Mouse (Mus musculus): ENCODE data around the gene Rsph9. TPM values are rescaled to one million over a fixed set of nuclear protein-coding genes. Genes with fewer than 3 reads are reported as not detected.

Gene Rsph9
- total RNA-seq, 2 experiments from 2014 or later: 24.6 to 28.4 TPM

DNA sequence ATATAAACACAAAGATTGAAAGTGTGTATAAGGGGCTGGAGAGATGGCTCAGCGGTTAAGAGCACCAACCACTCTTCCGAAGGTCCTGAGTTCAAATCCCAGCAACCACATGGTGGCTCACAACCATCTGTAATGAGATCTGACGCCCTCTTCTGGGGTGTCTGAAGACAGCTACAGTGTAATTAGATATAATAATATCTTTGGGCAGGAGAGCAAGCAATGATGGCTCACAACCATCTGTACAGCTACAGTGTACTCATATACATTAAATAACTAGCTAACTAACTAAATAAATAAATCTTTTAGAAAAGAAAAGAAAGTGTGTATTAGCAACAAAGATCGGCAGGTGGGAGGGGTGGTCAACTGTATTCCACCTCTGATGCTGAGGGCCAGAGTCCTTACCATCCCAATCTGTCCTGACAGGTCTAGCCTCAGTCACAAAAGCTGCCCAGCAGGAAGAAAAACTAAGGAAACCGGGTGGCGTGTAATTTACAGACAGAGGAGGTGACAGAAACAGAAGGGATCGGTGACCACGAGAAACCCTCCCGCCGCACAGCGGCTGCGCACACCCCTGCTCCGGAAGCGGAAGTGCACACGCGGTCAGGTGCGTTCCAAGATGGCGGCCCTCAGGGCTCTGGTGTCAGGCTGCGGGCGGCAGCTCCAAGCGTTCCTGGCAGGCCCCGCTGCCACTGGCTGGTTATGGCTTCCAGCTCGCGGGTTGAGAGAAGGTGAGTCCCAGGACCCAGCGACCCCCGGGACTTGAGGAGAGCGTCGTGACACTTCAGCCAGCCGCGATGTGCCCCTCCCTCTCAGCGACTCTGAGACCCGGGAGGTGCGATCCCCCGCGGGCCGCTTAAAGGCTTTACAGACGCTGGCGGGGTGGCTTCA, 33.4 kb downstream of the Rsph9 start, which contains the start of gene Mrps18a:
TSS of gene Mrps18a (plus strand) at position 585 of the 888 bp plus-strand sequence.
- peak; percentile 75 to 81 for DNase-seq (ENCODE audit: extremely low spot score in 1 of 2, low spot score in 1 of 2)

DNA sequence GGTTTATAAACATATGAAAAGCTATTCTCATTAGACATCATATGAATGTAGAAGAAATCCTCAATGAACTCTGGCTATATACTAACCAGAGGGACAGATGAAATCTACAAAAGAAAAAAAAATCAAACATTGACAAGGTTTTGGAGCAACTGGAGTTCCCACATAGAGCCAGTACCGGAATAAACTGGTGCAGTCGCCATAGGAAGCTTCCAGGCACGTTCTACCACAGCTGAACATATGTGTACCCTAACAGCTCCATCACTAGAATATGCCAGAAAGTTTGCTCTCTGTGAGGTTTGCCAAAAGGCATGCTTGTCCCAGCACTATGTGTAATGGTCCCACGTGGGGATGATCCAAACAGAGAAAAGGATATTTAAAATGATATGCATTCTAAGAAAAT, 35.7 kb downstream of the Rsph9 start:
- no peak for DNase-seq (ENCODE audit: extremely low spot score in 1 of 2, low spot score in 1 of 2)

DNA sequence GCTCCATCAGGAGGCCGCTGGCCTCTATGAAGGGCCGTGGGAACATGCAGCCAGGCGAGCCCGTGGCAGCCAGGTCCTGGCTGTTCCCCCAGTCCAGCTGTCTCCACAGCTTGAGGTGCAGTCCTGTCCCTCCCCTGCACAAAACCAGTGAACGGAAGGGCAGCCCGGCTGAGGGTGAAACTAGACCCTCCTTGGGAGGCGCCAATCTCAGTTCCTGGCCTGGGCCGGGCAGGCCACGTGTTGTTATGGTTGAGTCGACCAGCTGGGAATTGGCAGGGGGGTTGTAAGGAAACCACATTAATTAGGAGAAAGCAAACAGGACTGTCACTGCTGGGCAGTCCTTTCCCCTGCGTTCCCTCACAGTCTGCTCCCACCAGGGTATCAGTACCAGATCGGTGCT, 39.5 kb downstream of the Rsph9 start:
- DNase-seq (ENCODE audit: extremely low spot score in 1 of 2, low spot score in 1 of 2): no peak

DNA sequence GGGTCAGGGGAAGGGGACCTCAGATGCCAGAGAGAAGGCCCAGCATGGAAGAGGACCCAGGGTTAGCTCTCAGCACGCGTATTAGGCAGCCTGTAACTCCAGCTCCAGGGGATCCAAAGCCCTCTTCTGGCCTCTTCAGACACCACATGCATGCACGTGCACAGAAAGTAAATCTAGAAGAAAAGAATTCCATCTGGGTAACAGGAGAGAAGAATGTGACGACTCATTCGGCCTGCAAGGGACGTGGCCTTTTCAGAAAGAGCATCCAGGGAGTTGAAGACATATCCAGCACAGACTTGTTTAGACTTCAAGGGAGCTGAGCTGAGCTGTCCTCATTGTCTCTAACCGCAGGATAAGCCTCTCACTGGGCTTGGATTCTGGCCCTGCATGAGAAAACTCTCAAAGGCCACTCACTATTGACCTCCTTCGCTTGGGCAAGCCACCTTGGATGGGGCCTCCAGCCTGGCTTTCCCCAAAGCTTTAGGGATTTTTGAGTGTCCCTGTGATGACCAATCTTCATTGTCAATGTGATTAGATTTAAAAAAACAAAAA, 41.3 kb downstream of the Rsph9 start:
- DNase-seq (ENCODE audit: extremely low spot score in 1 of 2, low spot score in 1 of 2): no peak

DNA sequence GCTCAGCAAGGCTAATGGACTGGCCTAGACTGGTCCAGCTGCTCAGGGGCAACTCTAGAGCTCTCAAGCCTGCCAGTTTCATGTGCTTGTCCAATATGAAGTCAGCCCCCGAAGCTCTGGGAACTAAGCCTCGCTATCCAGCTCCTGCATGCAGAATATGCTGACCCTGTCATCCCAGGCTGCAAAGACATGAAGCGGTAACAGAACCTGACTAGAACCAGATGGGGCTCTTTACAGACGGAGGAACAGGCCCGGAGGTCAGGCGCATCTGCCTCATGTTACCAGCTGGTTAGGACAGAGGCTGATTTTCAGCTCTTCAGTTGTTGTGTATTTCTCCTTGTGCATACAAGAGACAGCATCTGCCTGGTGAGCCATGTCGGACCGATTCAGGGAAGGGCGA, 42.1 kb downstream of the Rsph9 start:
- DNase-seq (ENCODE audit: extremely low spot score in 1 of 2, low spot score in 1 of 2): no peak

DNA sequence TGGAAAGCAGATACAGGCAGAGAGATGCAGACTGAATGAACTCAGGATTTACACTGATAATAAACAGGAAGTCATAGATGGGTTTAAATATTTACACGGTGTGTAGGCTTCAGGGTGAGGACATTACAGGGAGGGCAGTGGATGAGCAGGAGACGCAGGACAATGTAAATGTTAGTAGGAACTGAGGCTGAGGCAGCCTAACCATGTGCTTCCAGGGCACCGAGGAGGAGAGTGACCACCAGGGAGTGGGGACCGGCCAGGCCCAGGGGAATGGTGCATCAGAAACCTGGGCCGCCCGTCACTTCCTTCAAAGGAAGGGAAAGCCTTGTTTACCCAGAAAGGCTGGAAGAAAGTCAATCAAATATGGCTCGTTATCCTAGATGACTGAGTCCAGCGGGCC, 45.5 kb downstream of the Rsph9 start:
- DNase-seq (ENCODE audit: extremely low spot score in 1 of 2, low spot score in 1 of 2): no peak

DNA sequence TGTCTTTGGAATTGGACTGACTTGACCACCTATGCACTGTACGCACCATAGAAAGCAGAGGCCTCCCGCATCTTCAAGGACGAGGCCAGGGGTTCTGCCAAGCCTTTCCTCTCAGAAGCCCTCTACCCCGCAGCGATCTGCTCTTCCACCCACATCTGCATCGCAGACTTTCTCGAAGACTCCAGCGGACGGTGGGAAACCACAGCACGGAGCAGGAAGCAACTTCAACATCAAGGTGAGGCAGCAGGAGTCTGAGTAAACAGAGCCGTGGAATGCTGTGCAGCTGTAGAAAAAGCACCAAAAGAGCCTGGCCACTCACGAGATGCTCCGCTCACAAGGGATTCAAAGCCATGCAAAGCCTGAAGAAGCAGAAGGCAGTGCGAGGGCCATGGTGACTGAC, 52.1 kb downstream of the Rsph9 start:
- no peak for DNase-seq (ENCODE audit: extremely low spot score in 1 of 2, low spot score in 1 of 2)

DNA sequence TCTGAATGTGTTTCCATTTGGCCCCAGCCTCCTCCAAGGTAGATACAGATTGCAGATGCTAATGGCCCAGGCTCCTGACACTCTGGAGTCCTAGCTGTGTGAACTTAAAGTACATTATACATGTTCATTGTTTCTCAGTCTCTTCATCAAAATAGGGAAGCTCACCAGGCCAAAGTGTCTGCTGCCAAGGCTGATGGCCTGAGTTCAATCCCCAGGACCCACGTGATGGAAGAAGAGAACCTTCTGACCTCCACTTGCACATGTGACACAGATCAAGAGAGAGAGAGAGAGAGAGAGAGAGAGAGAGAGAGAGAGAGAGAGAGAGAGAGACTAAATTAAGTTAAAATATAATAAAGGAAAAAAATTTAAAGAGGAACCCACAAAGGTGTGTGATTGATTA, 52.7 kb downstream of the Rsph9 start:
- no peak for DNase-seq (ENCODE audit: extremely low spot score in 1 of 2, low spot score in 1 of 2)

DNA sequence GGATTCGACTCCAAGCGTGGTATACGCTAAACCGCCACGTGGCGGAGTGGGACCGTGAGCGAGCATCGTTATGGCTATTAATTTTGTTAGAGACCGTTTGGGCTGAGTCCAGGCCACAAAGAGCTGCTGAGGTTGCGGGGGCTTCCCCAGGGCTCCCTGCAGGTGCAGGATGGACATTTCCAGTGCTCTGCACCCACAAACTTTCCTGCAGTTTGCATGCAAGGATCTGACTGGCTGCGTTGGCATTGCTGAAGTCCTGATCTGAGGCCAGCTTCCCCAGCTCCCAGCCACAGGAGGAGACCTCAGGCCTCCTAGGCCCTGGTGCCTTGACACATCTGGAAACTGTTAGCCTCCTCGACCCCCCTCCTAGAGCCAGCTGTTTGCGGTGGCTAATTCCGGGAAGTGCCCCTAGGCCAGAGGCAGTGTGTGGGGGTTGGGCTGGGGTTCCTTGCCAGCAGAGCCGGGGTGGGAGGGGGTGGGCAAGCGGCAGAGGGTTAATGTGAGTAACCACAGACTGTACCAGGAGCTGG, 57.6 kb downstream of the Rsph9 start:
- no peak for DNase-seq (ENCODE audit: extremely low spot score in 1 of 2, low spot score in 1 of 2)

DNA sequence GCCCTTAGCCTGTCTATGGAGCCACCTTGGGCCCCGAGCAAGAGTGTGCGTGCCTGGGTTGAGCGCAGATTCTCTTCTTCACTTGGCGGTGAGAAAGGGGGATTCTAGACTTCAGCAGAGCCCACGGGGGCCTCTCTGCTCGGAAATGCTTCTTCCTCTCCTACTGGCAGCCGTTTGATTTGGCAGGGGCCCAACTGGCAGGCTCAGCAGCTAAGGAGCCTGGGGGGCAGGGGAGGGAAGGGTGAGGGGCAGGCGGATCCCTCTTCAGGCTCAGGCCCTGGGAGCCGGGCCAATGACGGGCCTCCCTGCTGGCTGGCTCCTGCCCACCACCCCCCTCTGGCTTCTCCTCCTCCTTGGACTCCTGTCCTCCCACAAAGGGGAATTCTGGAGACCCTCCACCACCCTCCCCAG, 59.9 kb downstream of the Rsph9 start:
- peak; percentile 55 to 66 for DNase-seq (ENCODE audit: extremely low spot score in 1 of 2, low spot score in 1 of 2)

DNA sequence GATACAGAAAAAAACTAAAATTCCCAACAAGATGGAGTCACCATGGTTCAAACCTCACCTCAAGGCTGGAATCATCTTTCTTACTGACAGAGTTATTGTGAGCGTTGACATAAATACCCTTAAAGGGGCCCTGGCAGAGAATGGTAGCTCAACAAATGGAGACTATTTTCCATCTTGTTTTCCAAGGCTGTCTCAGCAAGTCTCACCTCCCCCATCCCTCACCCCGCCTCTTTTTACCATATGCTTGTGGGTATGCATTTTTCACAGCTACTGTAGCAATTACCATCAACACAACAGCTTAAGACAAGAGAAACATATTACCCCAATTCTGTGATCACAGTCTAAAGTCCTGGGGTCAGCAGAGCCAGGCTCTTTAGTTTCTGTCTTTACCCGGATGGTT, 60.6 kb downstream of the Rsph9 start:
- DNase-seq (ENCODE audit: extremely low spot score in 1 of 2, low spot score in 1 of 2): no peak

DNA sequence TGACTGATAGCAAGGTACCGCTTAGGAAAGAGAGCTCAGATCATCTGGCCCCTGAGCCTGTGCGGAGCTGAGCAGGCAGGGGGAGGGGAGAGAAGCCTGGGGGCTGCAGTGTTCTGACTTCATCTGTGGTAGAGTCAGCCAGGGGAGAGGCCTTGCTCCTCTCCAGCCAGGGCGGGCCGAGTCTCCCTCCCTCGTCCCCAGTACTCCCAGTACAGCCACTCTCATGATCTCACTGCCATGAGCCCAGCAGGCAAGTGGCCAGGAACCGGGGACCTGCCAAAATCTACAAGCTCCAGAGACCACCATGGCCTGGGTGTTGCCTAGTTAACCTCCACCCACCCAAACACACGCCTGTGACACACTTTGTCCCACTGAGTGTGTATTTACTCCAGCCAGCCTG, 62.4 kb downstream of the Rsph9 start:
- no peak for DNase-seq (ENCODE audit: extremely low spot score in 1 of 2, low spot score in 1 of 2)

DNA sequence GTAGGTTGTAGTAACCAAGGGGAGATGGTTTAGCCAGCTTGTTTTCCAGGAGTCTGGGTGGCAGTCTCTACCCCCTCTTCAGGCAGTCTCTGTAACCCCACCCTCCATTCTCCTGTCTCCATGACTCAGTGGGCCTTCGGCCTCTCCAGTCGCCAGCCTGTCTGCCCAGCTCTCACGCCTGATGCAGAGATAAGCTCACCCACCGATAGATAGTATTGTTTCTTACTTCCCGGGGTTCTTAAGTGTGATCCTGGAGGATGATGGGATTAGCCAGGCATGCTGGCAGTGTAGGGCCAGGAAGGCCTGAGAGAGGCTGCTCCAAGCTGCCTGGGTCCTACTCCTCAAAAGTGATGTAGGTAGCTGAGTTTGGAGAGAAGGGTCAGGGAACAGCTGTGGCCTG, 63.0 kb downstream of the Rsph9 start:
- no peak for DNase-seq (ENCODE audit: extremely low spot score in 1 of 2, low spot score in 1 of 2)

DNA sequence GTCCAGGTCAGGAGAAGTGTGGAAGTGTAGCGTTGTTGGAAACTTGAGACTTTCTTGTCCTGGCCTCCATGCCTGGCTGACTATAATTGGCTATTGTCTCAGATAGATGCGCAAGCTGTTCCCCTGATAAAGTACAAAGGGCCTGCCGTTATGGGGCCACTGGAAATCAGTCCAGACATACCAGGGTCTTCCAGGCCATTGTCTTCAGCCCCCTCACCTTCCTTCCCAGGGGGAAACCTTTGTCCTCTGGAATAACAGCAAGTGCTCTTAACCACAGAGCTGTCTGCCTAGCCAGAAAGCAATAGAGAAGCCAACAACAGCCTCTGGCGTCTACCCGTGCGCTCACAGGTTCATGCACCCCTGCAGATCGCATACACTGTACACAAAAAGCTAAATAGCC, 63.6 kb downstream of the Rsph9 start:
- DNase-seq (ENCODE audit: extremely low spot score in 1 of 2, low spot score in 1 of 2): no peak

DNA sequence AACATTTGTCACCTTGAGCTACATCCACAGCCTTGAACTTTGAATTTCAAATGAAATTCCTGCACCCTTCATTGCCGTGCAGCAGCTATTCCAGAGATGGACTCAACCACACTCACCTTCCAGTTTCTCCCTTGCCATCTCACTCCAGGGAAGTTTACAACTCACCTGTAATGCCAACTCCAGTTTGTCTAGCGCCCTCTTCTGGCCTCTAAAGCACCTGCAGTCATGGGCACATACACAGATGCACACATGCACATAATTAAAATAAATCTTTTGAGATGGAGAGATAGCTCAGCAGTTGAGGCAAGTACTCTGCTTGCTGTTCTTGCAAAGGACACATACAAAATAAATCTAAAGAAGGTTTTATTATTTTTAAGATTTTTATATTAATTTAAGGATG, 65.0 kb downstream of the Rsph9 start:
- DNase-seq (ENCODE audit: extremely low spot score in 1 of 2, low spot score in 1 of 2): no peak

DNA sequence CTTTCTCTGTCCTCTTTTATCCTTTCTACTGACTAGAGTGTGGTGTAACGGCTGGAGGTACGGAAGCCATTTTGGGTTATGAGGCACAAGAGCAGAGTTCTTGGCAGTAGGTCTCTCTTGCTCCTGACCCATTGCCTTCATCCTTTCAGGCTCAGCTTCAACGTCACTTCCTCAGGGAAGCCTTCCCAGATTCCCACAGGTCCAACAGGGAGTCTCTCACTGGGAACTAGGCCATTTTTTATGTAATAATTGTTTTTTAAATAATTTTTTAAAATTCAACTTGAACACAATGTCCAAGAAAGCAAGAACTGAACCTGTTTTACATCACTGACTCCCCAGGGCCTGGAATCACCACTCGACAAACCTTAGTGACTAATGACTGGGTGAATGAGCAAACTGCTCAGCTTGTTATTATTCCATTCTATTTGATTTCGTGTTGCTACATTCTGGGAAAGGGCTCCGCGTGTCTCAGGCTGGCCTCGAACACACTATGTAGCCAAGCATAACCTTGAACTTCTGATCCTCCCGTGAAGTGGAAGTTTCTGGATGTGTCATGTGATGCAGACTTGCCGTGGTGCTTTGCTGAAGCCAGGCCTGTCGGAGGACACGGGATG, 66.0 kb downstream of the Rsph9 start:
- DNase-seq (ENCODE audit: extremely low spot score in 1 of 2, low spot score in 1 of 2): no peak

DNA sequence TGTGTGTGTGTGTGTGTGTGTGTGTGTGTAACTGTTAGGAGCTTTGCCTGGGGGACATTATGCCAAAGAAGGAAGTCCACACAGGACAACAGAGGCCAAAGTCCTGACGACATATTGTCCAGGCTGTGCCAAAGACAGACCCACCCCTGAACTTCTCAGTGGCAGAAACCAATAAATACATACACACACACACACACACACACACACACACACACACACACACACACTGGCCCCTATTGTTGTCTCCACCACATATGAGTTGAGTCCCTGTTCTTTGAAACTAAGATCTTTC, 67.8 kb downstream of the Rsph9 start:
- DNase-seq (ENCODE audit: extremely low spot score in 1 of 2, low spot score in 1 of 2): no peak

DNA sequence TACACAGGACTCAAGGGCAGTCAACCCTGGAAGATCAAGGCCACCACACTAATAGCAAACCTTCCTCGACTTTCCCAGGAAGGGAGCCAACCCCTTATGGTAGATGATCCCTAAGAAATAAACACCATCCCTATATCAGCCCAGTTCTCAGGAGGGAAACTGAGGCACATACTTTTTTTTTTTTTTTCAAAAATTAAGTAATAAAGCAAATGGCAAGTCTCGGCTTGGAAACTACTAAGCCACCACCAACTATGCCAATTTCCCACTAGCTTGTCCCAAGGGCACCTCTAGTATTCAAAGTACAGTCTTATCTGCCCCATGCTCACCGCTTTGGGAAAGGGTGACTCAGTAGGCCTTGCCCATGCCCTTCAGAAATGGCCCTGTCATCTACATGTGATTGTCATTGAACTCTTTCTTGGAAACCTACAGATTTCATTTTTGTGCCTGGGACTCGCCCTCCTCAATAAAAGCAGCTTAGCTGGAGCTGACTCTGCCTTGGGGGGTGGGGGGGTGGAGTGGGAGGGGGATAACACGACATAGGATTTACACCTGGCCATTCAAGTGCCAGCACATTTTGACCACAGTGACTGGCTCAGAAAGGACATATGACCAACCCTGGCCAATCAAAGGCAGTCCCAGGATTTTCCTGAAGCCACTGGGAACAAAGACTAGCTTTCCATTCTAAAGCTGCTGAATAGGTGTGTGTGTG, 68.3 kb downstream of the Rsph9 start:
- no peak for DNase-seq (ENCODE audit: extremely low spot score in 1 of 2, low spot score in 1 of 2)

DNA sequence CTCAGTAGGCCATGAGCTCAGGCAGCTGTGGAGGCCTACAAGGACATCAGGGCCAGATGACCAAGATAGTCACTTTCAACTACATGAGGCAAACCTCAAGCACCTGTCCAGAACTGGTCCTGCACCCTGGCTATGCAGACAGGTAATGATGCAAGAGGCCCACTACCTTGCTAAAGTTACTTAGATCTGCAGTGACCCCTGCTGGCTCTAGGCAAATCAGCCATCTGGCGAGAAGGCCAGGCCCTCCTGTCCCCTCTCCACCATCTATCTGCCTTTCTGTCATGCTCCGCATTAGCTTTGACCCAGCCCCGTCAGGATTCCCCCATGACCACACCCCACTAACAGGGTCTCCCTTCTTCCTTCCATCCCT, 68.9 kb downstream of the Rsph9 start:
- DNase-seq (ENCODE audit: extremely low spot score in 1 of 2, low spot score in 1 of 2): no peak

DNA sequence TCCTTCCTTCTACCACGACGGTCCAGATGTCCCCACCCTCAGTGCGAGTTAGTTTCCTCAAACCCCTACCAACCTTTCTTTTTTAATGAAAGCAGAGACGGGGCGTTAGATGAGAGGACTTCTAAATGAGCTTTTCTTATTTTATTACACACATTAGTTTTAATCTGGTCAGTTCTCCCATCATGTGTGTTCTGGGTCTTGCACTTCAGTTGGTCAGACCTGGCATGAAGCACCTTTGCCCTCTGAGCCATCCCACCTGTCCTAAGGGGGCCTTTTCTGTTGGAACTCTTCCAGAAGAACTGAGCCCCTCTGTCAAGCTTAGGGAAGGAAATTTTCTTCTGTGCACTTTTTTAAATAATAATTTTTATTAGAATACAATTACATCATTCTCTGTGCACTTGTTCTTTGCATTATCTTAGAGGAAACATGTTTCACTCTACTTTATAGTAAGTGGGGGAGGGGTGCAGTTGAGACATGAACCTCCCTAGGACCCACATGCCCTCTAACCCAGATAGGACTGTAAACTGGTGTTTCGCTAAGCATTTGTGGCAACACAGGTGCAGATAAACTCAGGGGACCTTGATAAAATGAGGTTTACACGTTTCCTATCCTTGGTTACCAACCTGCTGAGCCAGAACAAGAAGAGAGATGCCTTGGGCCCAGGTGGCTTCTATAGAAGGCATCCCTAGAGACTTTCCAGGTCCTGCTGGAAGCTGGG, 69.5 kb downstream of the Rsph9 start:
- no peak for DNase-seq (ENCODE audit: extremely low spot score in 1 of 2, low spot score in 1 of 2)
